Mouse (Mus musculus) spleen, adult 2 months (tissue): ENCODE measurements around the gene Heatr1. TPM values are rescaled to one million over a fixed set of nuclear protein-coding genes. Genes with fewer than 3 reads are reported as not detected.
A peak's percentile ranks its signal among the peaks of the same experiment; 100 is the strongest.

Source experiments
- DNase-seq, 2 experiments: peaks; one replicate each; pipeline versions ENCODE4 v3.0.0 to v3.0.0-alpha.2; 2012 to 2021; ENCODE audit warnings: low spot score in 2 of 2, low read depth in 1 of 2
- H3K27ac ChIP-seq: fragments of 200-500 bp; 2 replicates; pipeline ENCODE4 v1.5.1; 2012; ENCODE audit warnings: low read length, inconsistent platforms; ENCODE audit not compliant: insufficient read depth
- H3K27me3 ChIP-seq: fragments of 200-500 bp; 2 replicates; pipeline ENCODE4 v1.6.1; 2012; ENCODE audit warnings: mild to moderate bottlenecking, moderate library complexity, low read length, inconsistent platforms; ENCODE audit not compliant: control insufficient read depth, insufficient read depth
- H3K36me3 ChIP-seq: fragments of 200-500 bp; 2 replicates; pipeline ENCODE4 v1.6.1; 2012; ENCODE audit warnings: mild to moderate bottlenecking, low read length, inconsistent platforms; ENCODE audit not compliant: control insufficient read depth, insufficient read depth
- H3K4me1 ChIP-seq: fragments of 200-500 bp; 2 replicates; pipeline ENCODE4 v1.6.1; 2011; ENCODE audit warnings: inconsistent platforms; ENCODE audit not compliant: control insufficient read depth, insufficient read depth, insufficient read length
- H3K4me3 ChIP-seq: fragments of 200-500 bp; 2 replicates; pipeline ENCODE4 v1.5.1; 2011; ENCODE audit warnings: mild to moderate bottlenecking, inconsistent platforms; ENCODE audit not compliant: insufficient read depth, insufficient read length; ENCODE audit errors: extremely low read depth
- CTCF ChIP-seq: fragments of 200-500 bp; IDR thresholded peaks from 2 replicates; pipeline ENCODE4 v1.5.1; 2011; ENCODE audit warnings: mild to moderate bottlenecking, inconsistent platforms; ENCODE audit not compliant: insufficient read depth, insufficient read length, insufficient replicate concordance; ENCODE audit errors: extremely low read depth
- POLR2A ChIP-seq: fragments of 200-500 bp; IDR thresholded peaks from 2 replicates; pipeline ENCODE4 v1.6.1; 2011; ENCODE audit warnings: low read depth, low read length, inconsistent platforms
- WGBS: fragments of 180-500 bp; shearing (Covaris S2); methylation state at CpG from one replicate; pipeline ENCODE4 v1.1.7; 2018; 5-methylcytosine and 5-hydroxymethylcytosine counted together
- polyA plus RNA-seq: library from polyadenylated mRNA; depleted of rRNA; stranded (reverse); fragments of >200 nt; gene quantifications from 2 replicates; pipeline ENCODE4 v1.2.3, GENCODE M21; 2012

The Heatr1 gene
- polyA plus RNA-seq, 1 experiment: 32.7 TPM

- Histone ChIP-seq H3K27me3 (no peaks in the 10 kb centered on the region), H3K4me3 (no peak overlapping the region), H3K27ac (no peak overlapping the region), H3K36me3 (peaks cover 32% of the 10 kb centered on the region), H3K4me1 (peaks cover 5% of the 10 kb centered on the region; the same call in 1 of the 2 replicates)
- 89% methylated on average over 9 of the region's 9 CpGs for WGBS
- DNase-seq: no peak
- TF ChIP-seq POLR2A (no peak), CTCF (no peak)
These were observed 13.7 kb downstream of the Heatr1 start for GRCm38 (mm10) chr13:12408343-12409066.

- TF ChIP-seq CTCF (no peak), POLR2A (no peak)
- H3K36me3 ChIP-seq: peaks cover 27% of the 10 kb centered on the region
- no peaks in the 10 kb centered on the region for H3K27me3 ChIP-seq
- peak overlapping the region; percentile 58; the same call in 1 of the 2 replicates for H3K27ac ChIP-seq
- 13% methylated on average over 8 of the region's 8 CpGs for WGBS
- peak in 1 of 2 experiments; percentile 16 for DNase-seq
- no peak overlapping the region for H3K4me3 ChIP-seq
- H3K4me1 ChIP-seq: peaks cover 5% of the 10 kb centered on the region; the same call in 1 of the 2 replicates
These were observed 17.2 kb downstream of the Heatr1 start for GRCm38 (mm10) chr13:12412016-12412415.

GRCm38 (mm10) chr13:12420596-12420995, 25.8 kb downstream of the Heatr1 start:
- no peaks in the 10 kb centered on the region for H3K4me1 ChIP-seq
- no peak overlapping the region for H3K4me3 ChIP-seq
- no peak for DNase-seq
- no peak overlapping the region for H3K27ac ChIP-seq
- H3K27me3 ChIP-seq: no peaks in the 10 kb centered on the region
- WGBS: 93% methylated on average over 9 of the region's 9 CpGs
- peaks cover 60% of the 10 kb centered on the region for H3K36me3 ChIP-seq
- TF ChIP-seq POLR2A (no peak), CTCF (no peak)

GRCm38 (mm10) chr13:12428556-12428955, 33.7 kb downstream of the Heatr1 start:
- Histone ChIP-seq H3K4me1 (no peaks in the 10 kb centered on the region), H3K4me3 (no peak overlapping the region), H3K27me3 (no peaks in the 10 kb centered on the region), H3K36me3 (peaks cover 57% of the 10 kb centered on the region), H3K27ac (no peak overlapping the region)
- 96% methylated on average over 13 of the region's 13 CpGs for WGBS
- TF ChIP-seq POLR2A: no peak
- TF ChIP-seq CTCF: no peak
- DNase-seq: no peak

GRCm38 (mm10) chr13:12433843-12434242, 39.0 kb downstream of the Heatr1 start:
- Histone ChIP-seq H3K4me1 (no peaks in the 10 kb centered on the region), H3K27me3 (no peaks in the 10 kb centered on the region), H3K27ac (no peak overlapping the region), H3K4me3 (no peak overlapping the region), H3K36me3 (peaks cover 63% of the 10 kb centered on the region)
- TF ChIP-seq CTCF: no peak
- no peak for TF ChIP-seq POLR2A
- no peak for DNase-seq
- WGBS: 83% methylated on average over 5 of the region's 5 CpGs

GRCm38 (mm10) chr13:12439586-12439985, 44.8 kb downstream of the Heatr1 start:
- Histone ChIP-seq H3K4me3 (no peak overlapping the region), H3K27me3 (no peaks in the 10 kb centered on the region), H3K4me1 (no peaks in the 10 kb centered on the region), H3K27ac (no peak overlapping the region), H3K36me3 (peaks cover 53% of the 10 kb centered on the region)
- no peak for TF ChIP-seq POLR2A
- TF ChIP-seq CTCF: no peak
- WGBS: 96% methylated on average over 3 of the region's 3 CpGs
- DNase-seq: no peak

- Histone ChIP-seq H3K36me3 (peaks cover 48% of the 10 kb centered on the region), H3K4me3 (no peak overlapping the region), H3K27ac (no peak overlapping the region), H3K4me1 (no peaks in the 10 kb centered on the region), H3K27me3 (no peaks in the 10 kb centered on the region)
- WGBS: 92% methylated on average over 6 of the region's 6 CpGs
- DNase-seq: no peak
- TF ChIP-seq POLR2A: no peak
- TF ChIP-seq CTCF: no peak
These were observed 46.0 kb downstream of the Heatr1 start for GRCm38 (mm10) chr13:12440813-12441212.
